Mouse (Mus musculus) cerebellum, adult 9-11 months (tissue): ENCODE measurements around the gene Ass1.

Source experiments
- DNase-seq: peaks from one replicate; pipeline ENCODE4 v3.0.0; 2022

The Ass1 gene

DNA sequence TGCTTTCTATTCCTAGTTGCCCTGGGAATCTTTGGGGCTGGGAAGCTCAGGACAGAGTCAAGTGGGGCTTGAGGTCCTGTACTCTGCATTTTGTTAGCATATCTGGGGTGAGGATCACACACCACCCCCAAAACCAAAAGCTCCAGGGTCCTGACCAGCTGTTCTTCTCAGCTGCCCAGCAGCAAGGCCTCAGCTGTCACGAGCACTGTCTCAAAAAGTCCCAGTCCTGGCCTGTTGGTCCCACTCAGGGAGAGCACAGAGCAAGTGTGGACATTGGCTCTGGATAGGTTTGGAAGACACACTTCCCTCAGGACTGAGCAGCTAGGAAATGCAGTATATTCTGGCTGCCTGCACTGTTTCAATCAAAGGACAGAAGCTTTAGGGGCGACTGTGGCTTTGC, 20.5 kb downstream of the Ass1 start:
- DNase-seq = no peak

GRCm38 (mm10) chr2:31492308-31492707, 22.3 kb downstream of the Ass1 start:
- no peak for DNase-seq

DNA sequence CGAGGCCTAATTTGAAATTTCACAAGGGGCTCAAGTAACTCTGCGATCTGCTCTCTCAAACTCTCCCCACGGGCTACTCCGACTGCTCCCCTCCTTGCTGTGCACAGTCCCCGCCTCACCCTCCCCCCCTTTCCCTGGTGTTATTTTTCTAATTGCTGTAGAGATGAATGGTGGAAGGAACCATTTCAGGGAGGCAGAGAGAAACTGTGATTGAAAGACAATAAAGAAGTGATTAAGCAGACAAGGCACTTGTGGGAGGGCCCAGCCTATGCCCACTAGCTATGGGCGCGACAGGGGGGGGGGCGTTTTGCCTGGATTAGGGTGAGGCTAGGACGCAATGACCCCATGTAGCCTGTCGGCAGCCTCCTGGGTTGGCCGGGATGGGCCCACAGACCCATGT, 23.2 kb downstream of the Ass1 start:
- DNase-seq = no peak

DNA sequence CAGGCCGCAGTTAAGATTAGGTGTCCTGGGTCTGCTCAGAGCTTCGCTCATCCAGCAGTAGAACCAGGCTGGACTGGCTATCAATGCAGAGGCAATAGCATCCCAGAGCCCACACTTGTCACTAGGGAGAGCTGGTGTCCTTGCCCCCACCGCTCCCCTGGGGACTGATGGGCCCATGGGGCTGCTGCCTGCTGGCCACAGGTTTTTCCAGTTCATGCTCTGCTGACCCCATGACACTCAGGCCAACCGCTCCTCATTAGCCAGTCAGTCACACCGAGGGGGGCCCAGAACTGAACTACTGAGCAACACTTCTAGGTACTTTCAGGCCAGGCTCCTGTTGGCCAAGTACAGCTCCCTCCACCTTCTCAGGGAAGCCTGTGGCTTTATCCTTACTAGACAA, 24.3 kb downstream of the Ass1 start:
- no peak for DNase-seq

DNA sequence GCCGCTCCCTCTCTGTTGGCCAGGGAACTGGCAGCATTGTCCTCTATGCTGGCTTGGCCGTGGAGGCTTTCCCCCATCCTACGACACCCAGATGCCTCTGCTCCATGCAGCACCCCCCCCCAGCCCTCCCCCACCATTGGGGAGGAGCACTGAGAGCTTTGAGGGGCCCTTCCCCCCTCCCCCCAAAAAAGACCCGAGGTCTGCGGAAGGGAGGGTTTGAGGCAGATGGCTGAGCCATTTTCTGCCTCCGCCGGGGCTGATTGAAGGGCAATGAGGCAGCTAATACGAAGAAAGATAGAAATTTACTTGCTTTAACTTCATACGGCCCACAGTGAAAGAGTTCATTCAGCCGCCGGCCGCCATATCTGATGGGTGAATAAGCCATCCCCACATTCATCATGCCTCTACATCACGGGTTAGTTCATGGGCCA, 25.1 kb downstream of the Ass1 start:
- DNase-seq = no peak

- no peak for DNase-seq
These were observed 26.1 kb downstream of the Ass1 start for GRCm38 (mm10) chr2:31496141-31496540.

DNA sequence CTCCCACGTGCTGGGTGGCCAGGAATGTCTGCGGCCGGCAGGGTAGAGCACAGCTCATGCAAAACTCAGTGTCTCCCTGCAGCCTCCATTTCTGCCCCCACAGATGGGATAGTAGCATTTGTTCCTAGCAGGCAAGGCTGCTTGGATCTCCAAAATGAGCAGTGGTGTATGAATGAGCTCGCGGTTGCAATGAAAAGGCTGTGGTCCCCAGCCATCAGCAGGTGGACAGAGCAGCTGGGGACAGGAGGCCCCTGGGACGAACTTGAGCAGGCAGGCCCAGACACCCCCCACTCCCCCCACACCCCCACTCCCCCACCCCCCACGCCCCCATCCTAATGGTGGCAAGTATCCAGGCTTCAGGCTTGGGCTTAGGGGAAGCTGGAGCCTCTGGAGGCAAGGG, 27.1 kb downstream of the Ass1 start:
- DNase-seq = no peak

- no peak for DNase-seq
These were observed 27.6 kb downstream of the Ass1 start for GRCm38 (mm10) chr2:31497635-31498034.

GRCm38 (mm10) chr2:31499327-31500291, 29.6 kb downstream of the Ass1 start:
- no peak for DNase-seq

GRCm38 (mm10) chr2:31500292-31501204, 30.5 kb downstream of the Ass1 start:
- no peak for DNase-seq

GRCm38 (mm10) chr2:31501448-31502130, 31.6 kb downstream of the Ass1 start:
- DNase-seq = peak; percentile 31

DNA sequence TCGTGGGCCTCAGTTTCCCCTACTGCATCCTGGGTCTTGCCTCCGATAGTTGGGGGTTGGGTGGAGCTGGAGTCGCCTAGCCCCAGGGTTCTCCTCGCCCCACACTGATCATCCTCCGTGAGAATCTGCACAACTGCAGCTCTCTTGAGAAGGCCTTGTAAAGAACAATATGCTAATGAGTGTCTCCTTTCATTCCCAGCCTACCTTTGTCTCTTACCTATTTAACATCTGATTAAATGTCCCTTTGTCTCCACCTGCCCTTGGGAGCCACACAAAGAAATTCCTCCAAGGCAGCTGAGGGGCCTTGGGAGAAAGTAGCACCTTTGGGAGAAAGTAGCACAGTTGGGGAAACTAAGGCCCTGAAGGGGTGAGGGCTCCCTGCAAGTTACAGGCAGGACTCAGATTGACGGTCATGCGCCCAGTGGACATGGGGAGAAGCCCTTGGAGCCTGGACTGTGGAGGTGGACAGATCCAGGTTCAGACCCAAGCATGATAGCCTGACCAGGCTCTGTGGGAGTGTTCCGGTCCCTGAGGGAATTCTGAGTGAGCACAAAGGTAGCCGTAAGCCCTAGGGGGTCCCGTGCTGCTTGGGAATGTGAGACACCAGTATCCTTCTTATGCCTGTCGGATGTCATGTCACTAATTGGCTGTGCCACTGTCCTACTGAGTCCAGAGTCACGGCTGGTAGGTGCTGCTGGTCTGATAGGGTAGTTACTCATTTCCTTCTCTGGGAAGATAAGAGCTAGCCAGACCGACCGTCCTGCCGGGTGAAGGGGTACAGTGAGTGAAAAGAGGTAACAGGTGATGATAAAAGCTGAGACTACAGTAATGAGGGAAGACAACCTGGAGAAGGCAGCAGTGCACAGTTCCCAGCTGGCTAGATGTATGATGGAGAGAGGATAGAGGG, 32.9 kb downstream of the Ass1 start:
- DNase-seq = no peak

- DNase-seq = no peak
These were observed 35.5 kb downstream of the Ass1 start for GRCm38 (mm10) chr2:31505472-31505871.

- DNase-seq = no peak
These were observed 38.8 kb downstream of the Ass1 start for GRCm38 (mm10) chr2:31508851-31509250.

GRCm38 (mm10) chr2:31511316-31511715, 41.3 kb downstream of the Ass1 start:
- DNase-seq = peak; percentile 46

- no peak for DNase-seq
These were observed 46.5 kb downstream of the Ass1 start for GRCm38 (mm10) chr2:31516557-31516956.

- DNase-seq = no peak
These were observed 51.9 kb downstream of the Ass1 start for GRCm38 (mm10) chr2:31521800-31522335.

- DNase-seq = no peak
These were observed 54.6 kb downstream of the Ass1 start for GRCm38 (mm10) chr2:31524641-31525040.

DNA sequence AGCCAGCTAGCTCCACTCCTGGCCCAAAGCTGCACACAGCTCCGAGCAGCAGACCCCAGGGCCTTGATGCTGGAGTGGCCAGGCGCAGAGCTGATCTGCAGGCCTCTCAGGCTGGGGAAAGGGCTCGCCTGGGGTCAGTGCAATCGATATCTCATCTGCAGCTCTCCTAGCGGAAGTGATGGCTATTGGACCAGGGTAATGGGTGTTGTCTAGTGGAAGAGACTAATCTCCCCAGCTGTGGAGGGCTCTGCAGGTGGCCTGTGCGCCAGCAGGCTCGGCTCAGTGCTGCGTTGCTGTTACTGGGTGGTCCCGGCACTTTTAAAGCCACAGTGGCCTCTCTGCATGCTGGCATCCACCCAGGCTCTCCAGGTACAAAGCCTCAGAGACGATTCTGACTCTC, 55.8 kb downstream of the Ass1 start:
- no peak for DNase-seq

DNA sequence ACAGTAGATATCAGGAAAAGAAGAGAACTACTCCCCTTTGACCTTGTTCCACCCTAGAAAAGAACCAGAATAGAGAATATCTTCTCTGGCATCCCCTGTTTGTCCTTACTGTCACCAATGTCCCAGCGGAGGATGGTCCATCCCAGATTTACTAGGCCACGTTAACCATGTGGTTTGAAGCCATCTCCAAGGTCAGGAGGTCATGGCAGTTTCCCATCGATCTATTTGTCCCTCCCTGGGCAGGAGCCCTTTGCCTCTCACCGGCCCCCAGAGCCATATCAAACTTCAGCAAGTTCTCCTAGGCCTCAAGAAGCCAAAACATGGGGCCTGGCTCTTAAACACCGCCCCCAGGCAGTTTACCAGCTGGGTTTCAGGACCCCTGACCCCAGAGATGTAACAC, 60.2 kb downstream of the Ass1 start:
- DNase-seq = no peak

DNA sequence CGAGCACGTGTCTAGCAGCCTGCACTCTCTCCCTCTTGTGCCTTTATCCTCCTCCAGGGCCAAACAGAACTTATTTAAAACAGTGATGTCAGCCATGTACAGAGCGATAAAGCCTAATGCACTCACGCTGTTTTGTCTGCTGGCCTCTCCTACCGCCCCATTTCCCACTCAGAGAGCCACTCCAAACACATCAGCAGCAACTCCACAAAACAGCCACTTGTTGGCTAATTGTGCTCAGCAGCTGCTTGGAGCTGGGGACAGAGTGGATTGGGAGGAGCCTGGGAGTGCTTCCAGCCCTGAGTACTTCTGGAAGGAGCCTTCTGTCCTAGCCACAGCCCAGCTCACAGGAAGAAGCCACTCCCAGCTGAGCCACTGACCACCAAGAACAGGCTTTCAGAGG, 67.0 kb downstream of the Ass1 start:
- DNase-seq = no peak

GRCm38 (mm10) chr2:31538745-31539144, 68.7 kb downstream of the Ass1 start:
- DNase-seq = no peak
